ENCODE assay signal across 28 mouse cellular contexts in genomic region chr16:74625783-74626182, GRCm38 (mm10).
"Had no signal": no experiment of that assay in that cellular context is flagged by ENCODE, and none has a peak within 500 bp of the region (broad histone marks: within the 10 kb centered on the region; RNA-seq: fewer than 3 reads in every experiment).

No protein-coding gene starts in this region.

- H3K4me2 ChIP-seq: embryonic facial prominence, embryonic 12.5 days; embryonic facial prominence, embryonic 13.5 days; embryonic facial prominence, embryonic 15.5 days; forebrain, embryonic 12.5 days; forebrain, embryonic 13.5 days; forebrain, embryonic 15.5 days had no signal

- H3K36me3 ChIP-seq: embryonic facial prominence, embryonic 10.5 days; embryonic facial prominence, embryonic 12.5 days; embryonic facial prominence, embryonic 13.5 days; embryonic facial prominence, embryonic 15.5 days; forebrain, embryonic 10.5 days; forebrain, embryonic 12.5 days; forebrain, embryonic 15.5 days had no signal

- H3K4me1 ChIP-seq: embryonic facial prominence, embryonic 10.5 days; embryonic facial prominence, embryonic 12.5 days; embryonic facial prominence, embryonic 13.5 days; embryonic facial prominence, embryonic 15.5 days; forebrain, embryonic 12.5 days had no signal

- H3K27ac ChIP-seq: embryonic facial prominence, embryonic 10.5 days; embryonic facial prominence, embryonic 12.5 days; embryonic facial prominence, embryonic 13.5 days; embryonic facial prominence, embryonic 15.5 days; forebrain, embryonic 10.5 days; forebrain, embryonic 12.5 days; forebrain, embryonic 13.5 days; forebrain, embryonic 15.5 days; gastrocnemius, adult 2 months; heart, adult 2 months had no signal

- H3K9me3 ChIP-seq: embryonic facial prominence, embryonic 10.5 days; embryonic facial prominence, embryonic 12.5 days; embryonic facial prominence, embryonic 13.5 days; embryonic facial prominence, embryonic 15.5 days; forebrain, embryonic 10.5 days; forebrain, embryonic 12.5 days; forebrain, embryonic 13.5 days; forebrain, embryonic 15.5 days had no signal

- H3K9ac ChIP-seq: embryonic facial prominence, embryonic 12.5 days; embryonic facial prominence, embryonic 13.5 days; embryonic facial prominence, embryonic 15.5 days; forebrain, embryonic 12.5 days; forebrain, embryonic 13.5 days; forebrain, embryonic 15.5 days; forebrain, postnatal 0 days had no signal

- ATAC-seq: forebrain, embryonic 13.5 days; forebrain, embryonic 14.5 days; forebrain, embryonic 15.5 days; forebrain, embryonic 16.5 days; forebrain, postnatal 0 days had no signal

- H3K4me3 ChIP-seq: embryonic facial prominence, embryonic 10.5 days; embryonic facial prominence, embryonic 12.5 days; embryonic facial prominence, embryonic 13.5 days; embryonic facial prominence, embryonic 15.5 days; erythroblast, embryonic 14.5 days; forebrain, embryonic 10.5 days; forebrain, embryonic 12.5 days; forebrain, embryonic 13.5 days; forebrain, embryonic 15.5 days; gastrocnemius, adult 2 months; heart, adult 2 months had no signal

- DNase-seq: cerebellum, adult 8-10 months; cerebellum, adult 9-10 months; cerebellum, adult 9-11 months; cerebellum, postnatal 10 days; cerebellum, postnatal 14 days; cerebellum, postnatal 25 days; cerebellum, postnatal 36 days; embryo, embryonic 11 days; forebrain, postnatal 0 days; gastrocnemius, adult 2 months; gastrocnemius, postnatal 10 days; gastrocnemius, postnatal 14 days; gastrocnemius, postnatal 25 days; gastrocnemius, postnatal 36 days; heart, adult 11 months; heart, adult 18-20 months; heart, adult 2 months had no signal

- H3K27me3 ChIP-seq: embryonic facial prominence, embryonic 12.5 days; embryonic facial prominence, embryonic 13.5 days; embryonic facial prominence, embryonic 15.5 days; forebrain, embryonic 12.5 days; forebrain, embryonic 13.5 days; forebrain, embryonic 15.5 days had no signal
